Mouse (Mus musculus) splenic B cell, adult 2 months (primary cell): ENCODE data around the gene Abr.

ENCODE experiments used
- DNase-seq: peaks from one replicate; pipeline ENCODE4 v3.0.0-alpha.2; 2011; ENCODE audit warnings: low read depth, low spot score
- H3K27me3 ChIP-seq: 2 replicates; pipeline ENCODE4 v1.6.1; 2012; ENCODE audit warnings: mild to moderate bottlenecking, low read length, moderate library complexity, mixed read lengths; ENCODE audit not compliant: control insufficient read depth, poor library complexity, insufficient read depth, severe bottlenecking
- H3K36me3 ChIP-seq: 2 replicates; pipeline ENCODE4 v1.6.1; 2012; ENCODE audit warnings: mild to moderate bottlenecking, low read length, moderate library complexity, mixed read lengths; ENCODE audit not compliant: control insufficient read depth, poor library complexity, insufficient read depth, severe bottlenecking

Abr gene

DNA sequence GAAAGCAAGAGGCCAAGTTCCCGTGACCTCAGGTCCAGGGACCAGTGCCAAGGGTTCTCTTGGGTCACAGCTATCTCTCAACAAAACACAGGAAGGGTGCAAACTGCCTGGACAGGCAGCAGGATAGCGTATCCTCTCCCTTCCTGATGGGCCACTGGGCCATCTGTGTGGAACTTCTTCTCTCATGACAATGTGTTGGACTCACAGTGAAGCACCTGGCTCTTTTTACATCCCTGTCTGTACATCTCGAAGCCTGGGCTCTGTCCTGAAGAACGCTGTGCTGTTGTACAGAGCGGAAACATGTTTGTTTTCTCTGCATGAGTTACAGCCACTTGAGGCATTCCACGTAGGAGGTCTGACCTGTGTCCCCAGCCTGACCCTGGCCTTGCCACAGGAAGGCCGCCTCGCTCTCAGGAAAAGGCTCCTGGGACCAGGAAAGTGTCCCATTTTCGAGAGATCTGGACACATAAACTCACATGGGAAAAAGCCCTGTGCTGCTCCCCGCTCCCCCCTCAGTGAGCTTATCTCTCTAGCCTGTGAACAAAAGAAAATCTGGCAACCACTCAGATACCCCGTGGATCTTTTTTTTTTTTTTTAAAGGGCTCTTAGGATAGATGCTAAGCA, 242.1 kb downstream of the Abr start:
- no peaks in the 10 kb centered on the region; the same call in 1 of the 2 replicates for H3K27me3 ChIP-seq
- no peaks in the 10 kb centered on the region for H3K36me3 ChIP-seq
- no peak for DNase-seq

DNA sequence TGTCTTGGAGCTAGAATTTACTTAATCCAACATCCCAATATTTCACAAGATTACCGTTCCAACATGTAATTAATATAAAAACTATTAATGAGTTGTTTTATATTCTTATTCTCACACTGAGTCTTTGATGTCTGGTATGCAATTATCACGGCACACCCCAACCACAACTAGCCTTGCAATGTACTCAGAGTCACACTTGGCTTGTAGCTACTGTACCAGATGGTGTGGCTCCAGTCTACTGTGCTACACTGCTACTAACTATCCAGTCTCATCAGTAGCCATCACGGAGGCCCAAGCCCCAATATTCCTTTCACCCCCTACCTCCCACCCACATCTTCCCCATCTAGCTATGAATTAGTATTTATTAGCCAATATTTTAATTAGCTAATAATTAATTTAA, 245.7 kb downstream of the Abr start:
- DNase-seq: no peak
- Histone ChIP-seq H3K27me3 (no peaks in the 10 kb centered on the region), H3K36me3 (no peaks in the 10 kb centered on the region)

GRCm38 (mm10) chr11:76374491-76375185, 247.5 kb downstream of the Abr start:
- Histone ChIP-seq H3K36me3 (no peaks in the 10 kb centered on the region), H3K27me3 (no peaks in the 10 kb centered on the region)
- DNase-seq: no peak

DNA sequence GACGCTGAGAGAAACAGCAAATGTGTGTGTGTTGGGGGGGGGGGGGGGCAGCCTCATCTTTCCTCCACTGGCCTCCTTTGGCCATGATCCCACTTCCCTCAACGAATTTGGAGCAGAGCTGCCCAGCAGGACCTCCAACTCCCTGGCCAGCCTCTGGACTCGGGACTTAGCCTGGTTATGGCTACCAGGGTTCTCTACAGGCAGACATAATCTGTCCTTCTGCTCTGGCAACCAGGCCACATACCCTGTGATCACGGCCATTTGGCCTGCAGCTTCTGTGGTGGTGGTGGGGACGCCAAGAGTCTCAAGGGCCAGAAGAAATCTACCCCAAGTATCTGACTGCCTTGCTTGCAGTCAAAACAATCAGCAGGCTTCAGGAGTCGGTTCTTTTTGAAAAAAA, 249.6 kb downstream of the Abr start:
- DNase-seq: no peak
- no peaks in the 10 kb centered on the region for H3K27me3 ChIP-seq
- no peaks in the 10 kb centered on the region for H3K36me3 ChIP-seq

GRCm38 (mm10) chr11:76372120-76372519, 250.0 kb downstream of the Abr start:
- Histone ChIP-seq H3K27me3 (no peaks in the 10 kb centered on the region), H3K36me3 (no peaks in the 10 kb centered on the region)
- DNase-seq: no peak

GRCm38 (mm10) chr11:76370491-76370890, 251.6 kb downstream of the Abr start:
- no peak for DNase-seq
- no peaks in the 10 kb centered on the region for H3K27me3 ChIP-seq

More at GRCm38 (mm10) chr11:76370491-76370890, 251.6 kb downstream of the Abr start:
- no peaks in the 10 kb centered on the region for H3K36me3 ChIP-seq
